Mouse (Mus musculus) C2C12 (cell line): ENCODE measurements at regions not wholly inside any gene's neighbourhood (a gene's known extent, or its start where the extent isn't known, plus 50 kb on each side); places are given as distances from the start of the nearest gene placed in this dataset.

ENCODE experiments used
- H3K27me3 ChIP-seq: one replicate; pipeline ENCODE4 v1.6.1; 2011; ENCODE audit not compliant: control insufficient read depth, insufficient read depth, insufficient read length
- H3K36me3 ChIP-seq: one replicate; pipeline ENCODE4 v1.6.1; 2011; ENCODE audit not compliant: control insufficient read depth, insufficient read depth
- H3K4me3 ChIP-seq: one replicate; pipeline ENCODE4 v1.5.1; 2011; ENCODE audit warnings: mild to moderate bottlenecking, control low read depth; ENCODE audit not compliant: poor library complexity, insufficient read depth, severe bottlenecking
- H3K79me2 ChIP-seq: one replicate; pipeline ENCODE4 v1.6.1; 2011; ENCODE audit not compliant: control insufficient read depth, insufficient read depth
- H3K79me3 ChIP-seq: one replicate; pipeline ENCODE4 v1.6.1; 2011; ENCODE audit warnings: low read depth, control low read depth
- H3ac ChIP-seq: one replicate; pipeline ENCODE3; 2011; ENCODE audit warnings: low read depth; ENCODE audit not compliant: control insufficient read depth, insufficient read length
- CEBPB ChIP-seq: IDR thresholded peaks from one replicate; pipeline ENCODE4 v1.6.1; 2011; ENCODE audit warnings: low read depth, mild to moderate bottlenecking, control low read depth, moderate library complexity
- CTCF ChIP-seq: IDR thresholded peaks from one replicate; pipeline ENCODE4 v1.5.1; 2011; ENCODE audit not compliant: control insufficient read depth, insufficient read depth, insufficient read length
- FOSL1 ChIP-seq: IDR thresholded peaks from one replicate; pipeline ENCODE4 v1.8.0; 2011; ENCODE audit warnings: mild to moderate bottlenecking, low read length; ENCODE audit not compliant: poor library complexity, insufficient read depth, severe bottlenecking
- MAX ChIP-seq: IDR thresholded peaks from one replicate; pipeline ENCODE4 v1.6.1; 2011; ENCODE audit warnings: mild to moderate bottlenecking, control low read depth
- MYOD1 ChIP-seq: IDR thresholded peaks from one replicate; pipeline ENCODE4 v1.6.1; 2011; ENCODE audit warnings: low read depth; ENCODE audit not compliant: control insufficient read depth, insufficient read length
- MYOG ChIP-seq: IDR thresholded peaks from one replicate; pipeline ENCODE4 v1.6.1; 2011; ENCODE audit not compliant: control insufficient read depth, insufficient read length; ENCODE audit errors: extremely low read depth
- USF1 ChIP-seq: IDR thresholded peaks from one replicate; pipeline ENCODE4 v1.6.1; 2011; ENCODE audit warnings: low read depth, mild to moderate bottlenecking, control low read depth, moderate library complexity

DNA sequence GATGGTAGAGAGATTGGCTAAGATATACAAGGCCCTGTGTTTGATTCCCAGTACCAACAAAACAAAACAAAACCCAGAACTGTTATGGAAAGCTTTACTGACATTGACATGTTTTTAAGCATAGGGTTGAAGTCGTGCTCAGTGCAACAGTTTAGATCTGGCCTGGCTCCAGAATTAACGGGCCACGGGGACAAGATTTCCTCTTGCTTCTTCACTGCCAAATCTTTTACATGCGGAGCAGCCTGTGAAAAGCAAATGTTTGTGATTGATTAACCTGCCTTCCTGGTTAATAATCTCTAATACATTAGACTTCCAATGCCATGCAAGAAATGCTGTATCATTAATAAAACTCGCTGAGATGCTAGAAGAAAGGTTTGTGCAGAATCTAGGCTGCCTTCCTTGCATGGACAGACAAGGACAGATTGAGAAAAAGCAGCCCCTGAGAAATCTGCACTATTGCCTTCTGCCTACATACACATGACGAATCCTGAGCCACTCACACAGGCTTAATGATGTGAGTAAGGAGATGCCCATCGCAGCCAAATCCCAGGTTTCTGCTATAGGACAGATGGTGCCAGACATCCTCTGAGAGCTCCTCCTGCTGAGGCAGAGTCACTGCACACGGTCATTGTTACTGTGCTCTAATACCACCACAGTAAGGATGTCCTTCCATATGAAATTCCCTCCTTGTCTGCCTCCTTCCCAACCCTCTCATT is 697.2 kb upstream of the Tmem132c start:
- Histone ChIP-seq H3K4me3 (no peak overlapping the region), H3K79me2 (no peaks in the 10 kb centered on the region)
- TF ChIP-seq USF1 = no peak
- TF ChIP-seq MYOD1 = no peak
- TF ChIP-seq FOSL1 = no peak
- TF ChIP-seq MAX = no peak
- no peak for TF ChIP-seq MYOG
- no peak for TF ChIP-seq CTCF
- TF ChIP-seq CEBPB = no peak

DNA sequence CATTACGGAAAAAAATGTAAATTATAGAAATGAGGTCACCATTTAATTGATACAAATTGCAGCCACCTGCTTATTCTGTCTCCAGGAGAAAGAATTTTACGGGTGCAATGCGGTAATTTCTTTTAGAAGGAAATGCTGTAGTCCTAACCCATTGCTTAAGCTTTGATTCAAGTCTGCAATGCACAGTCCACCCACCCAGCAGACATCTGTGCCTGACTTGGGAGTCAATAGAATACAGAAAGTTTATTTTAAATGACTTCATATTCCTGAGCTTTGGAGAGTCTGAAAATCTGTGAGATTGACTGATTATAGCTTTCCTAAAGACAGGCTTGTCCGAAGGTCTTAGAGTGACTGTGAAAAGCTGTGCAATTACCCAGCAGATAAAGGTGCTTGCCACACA is 693.8 kb upstream of the Tmem132c start:
- no peaks in the 10 kb centered on the region for H3K27me3 ChIP-seq
- H3K79me2 ChIP-seq = no peaks in the 10 kb centered on the region
- H3K79me3 ChIP-seq = no peaks in the 10 kb centered on the region
- H3ac ChIP-seq = no peak overlapping the region
- TF ChIP-seq MAX (no peak), FOSL1 (no peak), MYOG (no peak), CEBPB (no peak), CTCF (no peak), MYOD1 (no peak), USF1 (no peak)
- no peak overlapping the region for H3K4me3 ChIP-seq
- no peaks in the 10 kb centered on the region for H3K36me3 ChIP-seq

More for the DNA sequence above, 697.2 kb upstream of the Tmem132c start:
- H3K79me3 ChIP-seq = no peaks in the 10 kb centered on the region
- H3ac ChIP-seq = no peak overlapping the region
- no peaks in the 10 kb centered on the region for H3K27me3 ChIP-seq
- H3K36me3 ChIP-seq = no peaks in the 10 kb centered on the region

DNA sequence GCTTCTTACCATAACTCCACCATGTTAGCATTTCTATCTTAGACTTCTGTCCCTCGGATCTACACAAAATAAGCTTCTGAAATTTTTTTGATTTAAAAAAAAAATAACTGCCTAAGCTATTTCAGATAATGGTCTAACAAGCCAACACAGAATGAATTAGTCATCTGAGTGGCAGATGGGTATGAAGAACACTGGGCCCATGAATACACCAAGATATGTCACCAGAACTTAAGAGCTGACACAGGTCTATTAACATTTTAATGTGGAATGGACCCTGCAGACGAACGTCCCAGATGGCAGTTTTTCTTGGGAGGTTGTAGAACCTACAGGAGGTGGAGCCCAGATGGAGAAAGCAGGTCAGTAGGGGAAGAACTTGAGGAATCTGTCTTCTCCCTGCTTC is 689.9 kb upstream of the Tmem132c start:
- Histone ChIP-seq H3K4me3 (no peak overlapping the region), H3ac (no peak overlapping the region), H3K79me3 (no peaks in the 10 kb centered on the region), H3K79me2 (no peaks in the 10 kb centered on the region), H3K27me3 (no peaks in the 10 kb centered on the region), H3K36me3 (no peaks in the 10 kb centered on the region)
- TF ChIP-seq CEBPB = no peak
- no peak for TF ChIP-seq MYOD1
- no peak for TF ChIP-seq CTCF
- no peak for TF ChIP-seq MYOG
- TF ChIP-seq FOSL1 = no peak
- no peak for TF ChIP-seq USF1

DNA sequence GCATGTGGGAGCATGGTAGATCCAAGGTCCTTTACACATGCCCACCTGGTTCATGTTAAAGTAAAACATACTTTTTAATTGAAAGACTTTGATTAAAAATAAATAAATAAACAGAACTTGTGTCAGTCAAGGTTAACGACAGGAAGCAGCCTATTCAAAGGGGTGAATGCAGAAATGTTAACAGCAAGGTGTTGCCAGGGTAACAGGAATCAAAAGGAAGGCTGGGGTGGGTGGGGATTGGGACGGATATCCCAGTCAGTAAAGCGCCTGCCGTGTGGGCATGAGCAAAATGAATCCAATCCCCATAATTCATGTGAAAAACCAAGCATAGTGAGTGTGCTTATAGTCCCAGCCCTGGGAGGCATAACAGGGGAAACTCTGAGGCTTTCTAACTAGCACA is 682.6 kb upstream of the Tmem132c start:
- no peak overlapping the region for H3ac ChIP-seq
- H3K36me3 ChIP-seq = no peaks in the 10 kb centered on the region
- H3K79me2 ChIP-seq = no peaks in the 10 kb centered on the region
- H3K27me3 ChIP-seq = no peaks in the 10 kb centered on the region
- TF ChIP-seq FOSL1 (no peak), MYOD1 (no peak), USF1 (no peak), MAX (no peak), CTCF (no peak), MYOG (no peak), CEBPB (no peak)
- H3K79me3 ChIP-seq = no peaks in the 10 kb centered on the region
- no peak overlapping the region for H3K4me3 ChIP-seq

DNA sequence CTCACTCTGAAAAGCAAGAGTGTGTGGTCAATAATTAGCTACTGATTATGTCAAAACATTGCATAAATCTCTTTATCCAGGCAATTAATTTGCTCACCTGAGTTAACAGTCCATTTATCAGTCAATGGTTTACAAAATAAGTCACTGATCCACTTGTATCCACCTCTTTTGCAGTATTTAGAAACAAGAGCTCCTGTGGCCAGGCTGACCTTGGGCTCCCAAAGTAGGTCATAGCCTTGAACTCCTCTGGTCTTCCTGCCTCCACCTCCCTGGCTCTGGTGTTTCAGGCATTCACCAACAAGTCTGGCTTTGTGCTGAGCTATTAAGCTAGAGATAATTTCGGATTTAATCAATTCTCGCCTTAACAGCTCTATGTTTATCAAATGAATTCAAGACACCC is 675.8 kb upstream of the Tmem132c start:
- Histone ChIP-seq H3K79me2 (no peaks in the 10 kb centered on the region), H3K79me3 (no peaks in the 10 kb centered on the region), H3ac (no peak overlapping the region), H3K4me3 (no peak overlapping the region), H3K27me3 (no peaks in the 10 kb centered on the region), H3K36me3 (no peaks in the 10 kb centered on the region)
- TF ChIP-seq MYOD1 = no peak
- no peak for TF ChIP-seq MAX
- no peak for TF ChIP-seq USF1
- no peak for TF ChIP-seq FOSL1
- TF ChIP-seq MYOG = no peak
- no peak for TF ChIP-seq CTCF
- no peak for TF ChIP-seq CEBPB

DNA sequence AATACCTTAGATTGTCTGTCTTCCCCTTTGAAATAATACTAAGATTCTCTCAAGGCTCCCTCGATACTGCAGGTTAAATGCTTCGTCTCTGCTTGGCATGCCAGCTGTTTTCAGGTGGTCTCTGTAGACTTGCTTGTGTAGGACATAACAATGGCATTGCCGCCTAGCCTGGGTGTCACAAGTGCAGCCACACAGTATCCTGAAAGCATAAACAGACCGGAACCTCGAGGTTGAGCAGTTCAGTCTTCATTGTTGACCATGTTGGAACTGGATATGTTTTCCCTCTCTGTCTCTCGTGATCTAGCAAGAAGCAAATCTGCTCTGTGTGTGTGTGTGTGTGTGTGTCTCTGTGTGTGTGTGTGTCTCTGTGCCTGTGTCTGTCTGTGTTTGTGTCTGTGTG is 675.4 kb upstream of the Tmem132c start:
- Histone ChIP-seq H3K27me3 (no peaks in the 10 kb centered on the region), H3K79me2 (no peaks in the 10 kb centered on the region), H3K4me3 (no peak overlapping the region), H3K36me3 (no peaks in the 10 kb centered on the region), H3K79me3 (no peaks in the 10 kb centered on the region), H3ac (no peak overlapping the region)
- TF ChIP-seq CTCF (no peak), USF1 (no peak), CEBPB (no peak)
